Mouse (Mus musculus) ovary, postnatal 10 days (tissue): ENCODE measurements around the gene Acsf2.
A peak's percentile ranks its signal among the peaks of the same experiment; 100 is the strongest.
"Not testable (repeated sequence)": the region's sequence is repeated elsewhere in the genome, so short reads cannot be mapped to it uniquely, and the experiment has no call there.

Source experiments
- DNase-seq: peaks from one replicate; pipeline ENCODE4 v3.0.0; 2022; ENCODE audit warnings: low spot score

The Acsf2 gene

DNA sequence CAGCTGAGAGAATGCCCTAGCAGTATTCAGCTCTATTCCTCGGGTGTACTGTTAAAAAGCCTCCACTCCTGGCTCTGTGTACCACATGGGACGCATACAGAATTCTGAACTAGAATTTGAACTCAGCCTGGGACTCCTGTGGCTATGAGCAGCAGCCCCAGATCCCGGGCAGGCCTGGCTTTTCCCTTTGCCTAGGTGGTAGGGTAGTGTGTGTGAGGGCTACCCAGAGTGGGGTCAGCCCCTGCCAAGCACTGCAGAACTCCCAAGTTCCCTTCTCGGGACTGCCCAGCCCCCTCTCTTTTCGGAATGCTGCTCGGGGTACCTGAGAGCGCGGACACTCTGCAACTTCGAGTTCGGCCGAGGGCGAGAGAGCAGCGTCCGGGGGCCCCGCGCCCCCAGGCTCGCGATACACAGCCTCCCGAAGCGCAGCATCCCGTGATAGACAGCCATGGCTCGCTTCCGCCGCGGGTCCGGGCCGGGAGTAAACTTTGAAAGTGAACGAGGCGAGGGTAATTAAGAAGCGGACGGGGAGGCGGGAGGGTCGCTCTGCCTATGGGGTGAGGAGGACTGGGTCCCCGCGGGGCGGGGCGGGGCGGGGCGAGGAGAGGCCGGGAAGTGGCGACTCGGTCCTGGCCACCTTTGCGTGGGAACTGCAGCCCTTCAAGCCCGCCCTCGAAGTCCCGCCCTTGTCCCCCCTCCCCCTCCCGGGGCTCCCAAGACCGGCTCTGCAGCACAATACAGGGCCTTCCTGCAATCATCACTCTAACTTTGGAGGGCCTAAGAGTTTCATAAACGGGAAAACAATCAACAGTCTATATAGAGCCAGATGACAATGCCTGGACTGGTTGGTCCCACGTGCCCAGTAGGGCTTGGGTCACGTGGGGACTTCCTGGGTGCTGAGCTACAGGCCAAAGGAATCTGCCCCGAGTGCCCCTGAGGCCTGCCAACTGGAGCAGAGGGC is at the start of gene Acsf2:
TSS of gene Acsf2 (minus strand) at position 551 of the 961 bp plus-strand sequence.
- peak; percentile 60 for DNase-seq

GRCm38 (mm10) chr11:94651241-94651640 is 49.6 kb upstream of the Acsf2 start:
- not testable (repeated sequence) for DNase-seq

DNA sequence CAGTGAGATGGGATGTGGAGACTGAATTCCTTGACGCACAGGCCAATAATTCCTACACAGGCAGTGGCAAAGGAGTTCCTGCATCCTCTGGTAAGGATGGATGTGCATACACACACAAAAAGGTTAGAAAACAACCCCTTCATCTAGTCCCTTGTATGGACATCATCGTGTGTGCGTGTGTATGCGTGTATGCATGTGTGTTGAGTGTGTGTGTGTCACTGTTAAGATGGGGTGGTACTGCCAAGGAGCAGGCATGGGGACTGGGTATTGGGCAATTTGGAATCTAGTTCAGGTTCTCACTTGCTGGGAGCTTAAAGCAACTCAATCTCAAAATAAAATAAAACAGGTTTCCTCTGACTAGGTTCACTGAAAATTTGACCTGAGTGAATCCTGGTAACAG is 44.8 kb upstream of the Acsf2 start:
- DNase-seq: no peak

GRCm38 (mm10) chr11:94644461-94645219 is 43.0 kb upstream of the Acsf2 start:
- DNase-seq: no peak

DNA sequence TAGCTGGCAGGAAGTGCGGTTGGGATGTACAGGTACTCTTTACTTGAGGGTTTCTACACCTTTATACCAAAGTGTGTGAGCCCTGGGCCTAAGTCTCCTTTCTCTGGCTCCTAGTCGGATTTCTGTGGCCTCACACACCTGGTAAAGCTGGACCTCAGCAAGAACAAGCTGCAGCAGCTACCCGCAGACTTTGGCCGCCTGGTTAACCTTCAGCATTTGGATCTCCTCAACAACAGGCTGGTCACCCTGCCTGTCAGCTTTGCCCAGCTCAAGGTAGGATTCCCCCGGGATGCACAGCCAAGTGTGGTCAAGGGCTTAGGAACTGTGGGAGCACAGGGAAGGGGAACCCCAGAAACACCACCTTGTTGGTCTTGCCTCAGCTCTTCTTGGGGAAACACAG is 32.8 kb upstream of the Acsf2 start:
- DNase-seq: no peak

- DNase-seq: no peak
These were observed 31.3 kb upstream of the Acsf2 start for GRCm38 (mm10) chr11:94632988-94633387.

DNA sequence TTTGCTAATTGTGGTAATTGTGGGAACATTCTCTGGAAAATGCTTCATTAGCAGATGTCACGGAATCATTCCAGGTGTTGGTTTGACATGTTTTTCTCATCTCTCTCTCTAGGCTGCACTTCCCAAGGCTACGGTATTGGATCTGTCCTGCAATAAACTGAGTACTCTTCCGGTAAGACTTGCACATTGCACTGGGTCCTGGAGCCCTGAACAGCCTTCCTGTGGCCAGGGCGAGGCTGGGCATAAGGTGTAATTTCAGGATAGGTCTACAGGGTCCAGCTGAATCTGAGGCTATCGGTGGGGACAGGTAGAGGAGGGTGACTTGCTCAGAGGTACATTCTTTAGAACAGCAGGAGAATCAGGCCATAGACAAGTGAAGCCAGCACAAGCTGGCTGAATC is 30.3 kb upstream of the Acsf2 start:
- no peak for DNase-seq

DNA sequence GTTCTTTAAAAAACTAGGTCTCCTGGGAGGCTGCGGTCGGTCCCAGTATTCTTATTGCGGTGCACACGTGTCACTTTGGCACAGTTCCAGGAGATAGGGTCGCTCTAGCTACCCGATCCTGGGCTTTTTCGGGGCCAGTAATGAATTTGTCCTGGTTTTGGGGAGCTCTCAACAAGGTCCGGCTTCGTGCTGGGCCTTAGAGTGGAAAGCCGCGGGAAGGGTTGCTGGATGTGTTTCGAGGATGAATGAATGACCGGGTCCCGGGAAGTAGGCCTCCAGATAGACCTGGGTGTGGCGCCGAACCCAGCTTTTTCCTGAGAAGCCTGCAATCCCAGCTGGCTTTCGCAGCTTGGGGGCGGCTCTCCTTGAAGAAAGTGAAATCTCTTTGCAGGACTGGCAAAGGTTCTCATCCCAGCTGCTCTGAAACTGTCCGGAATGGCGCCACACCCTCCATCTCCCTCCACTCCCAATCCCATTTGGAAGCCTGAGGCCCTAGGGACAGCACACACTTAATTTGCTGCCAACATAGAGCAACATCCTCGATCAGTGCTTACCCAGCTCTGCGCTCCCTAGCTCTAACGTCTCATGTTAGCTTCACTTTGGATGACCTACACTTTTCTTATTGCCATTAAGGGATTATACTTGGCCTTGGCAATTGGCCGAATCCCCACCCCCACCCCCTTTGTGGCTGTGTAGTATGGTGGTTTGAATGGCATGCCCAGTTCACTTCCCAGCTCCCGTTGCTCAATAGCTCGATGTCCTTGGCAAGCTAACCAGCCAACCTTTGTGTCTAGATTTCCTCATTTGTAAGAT is 28.7 kb upstream of the Acsf2 start:
- peak; percentile 38 for DNase-seq

DNA sequence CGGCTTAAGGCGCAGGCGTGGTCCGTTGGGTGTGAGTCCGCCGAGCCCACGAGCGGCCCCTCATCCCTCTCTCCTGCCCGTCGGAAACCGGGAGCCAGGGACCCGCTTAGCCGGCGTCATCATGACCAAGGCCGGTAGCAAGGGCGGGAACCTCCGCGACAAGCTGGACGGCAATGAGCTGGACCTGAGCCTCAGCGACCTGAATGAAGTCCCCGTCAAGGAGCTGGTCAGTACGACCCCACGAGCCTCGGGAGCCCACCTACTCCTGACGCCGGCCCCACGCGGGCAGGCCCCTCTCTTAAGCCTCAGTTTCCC is 28.2 kb upstream of the Acsf2 start:
- DNase-seq: no peak

DNA sequence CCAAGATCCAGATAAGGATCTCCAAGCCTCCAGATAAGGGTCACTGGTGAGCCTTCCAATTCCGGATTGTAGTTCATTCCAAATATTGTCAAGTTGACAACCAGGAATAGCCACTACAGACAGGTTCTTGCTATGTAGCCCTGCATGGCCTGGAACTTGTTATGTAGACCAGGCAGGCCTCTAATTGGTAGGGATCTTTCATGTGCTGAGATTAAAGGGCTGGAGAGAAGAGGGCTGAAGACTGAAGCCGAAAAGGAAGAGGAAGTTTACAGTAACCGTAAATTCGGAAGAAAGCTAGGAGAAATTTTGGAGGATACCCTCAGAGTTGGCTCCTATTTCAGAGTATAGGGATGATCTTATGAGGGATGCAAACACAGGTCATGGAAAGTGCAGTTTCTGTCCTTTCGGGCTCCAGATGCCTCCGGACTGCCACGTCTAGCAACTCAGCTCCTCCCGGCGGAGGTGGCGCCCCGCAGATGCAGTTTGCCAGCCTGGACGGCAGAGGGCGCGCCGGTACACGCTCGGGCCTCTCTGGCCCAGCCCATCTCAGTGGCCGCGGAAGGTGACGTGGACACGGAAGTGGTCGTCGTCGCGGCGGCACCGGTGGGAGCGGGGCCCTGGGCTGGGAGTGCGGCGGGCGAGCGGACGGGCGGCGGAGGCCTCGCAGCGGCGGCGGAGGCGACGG is 27.7 kb upstream of the Acsf2 start, which contains the start of gene Lrrc59:
TSS of gene Lrrc59 (plus strand) at position 569 of the 685 bp plus-strand sequence.
- peak; percentile 96 for DNase-seq

GRCm38 (mm10) chr11:94622162-94622561 is 20.5 kb upstream of the Acsf2 start:
- DNase-seq: no peak

DNA sequence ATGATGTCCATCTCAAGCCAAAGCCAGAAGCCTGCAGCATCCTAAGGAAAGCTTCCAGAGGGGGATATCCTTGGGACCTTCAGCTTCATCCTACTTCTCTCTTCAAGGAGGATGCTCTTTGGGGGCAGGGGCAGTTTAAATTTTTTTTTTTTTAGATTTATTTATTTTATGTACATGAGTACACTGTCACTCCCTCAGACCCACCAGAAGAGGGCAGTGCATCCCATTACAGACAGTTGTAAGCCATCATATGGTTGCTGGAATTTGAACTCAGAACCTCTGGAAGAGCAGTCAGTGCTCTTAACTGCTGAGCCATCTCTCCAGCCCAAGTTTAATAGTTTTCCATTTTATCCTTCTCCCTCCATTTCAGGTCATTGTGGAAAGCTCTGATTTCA is 19.8 kb upstream of the Acsf2 start:
- DNase-seq: no peak

DNA sequence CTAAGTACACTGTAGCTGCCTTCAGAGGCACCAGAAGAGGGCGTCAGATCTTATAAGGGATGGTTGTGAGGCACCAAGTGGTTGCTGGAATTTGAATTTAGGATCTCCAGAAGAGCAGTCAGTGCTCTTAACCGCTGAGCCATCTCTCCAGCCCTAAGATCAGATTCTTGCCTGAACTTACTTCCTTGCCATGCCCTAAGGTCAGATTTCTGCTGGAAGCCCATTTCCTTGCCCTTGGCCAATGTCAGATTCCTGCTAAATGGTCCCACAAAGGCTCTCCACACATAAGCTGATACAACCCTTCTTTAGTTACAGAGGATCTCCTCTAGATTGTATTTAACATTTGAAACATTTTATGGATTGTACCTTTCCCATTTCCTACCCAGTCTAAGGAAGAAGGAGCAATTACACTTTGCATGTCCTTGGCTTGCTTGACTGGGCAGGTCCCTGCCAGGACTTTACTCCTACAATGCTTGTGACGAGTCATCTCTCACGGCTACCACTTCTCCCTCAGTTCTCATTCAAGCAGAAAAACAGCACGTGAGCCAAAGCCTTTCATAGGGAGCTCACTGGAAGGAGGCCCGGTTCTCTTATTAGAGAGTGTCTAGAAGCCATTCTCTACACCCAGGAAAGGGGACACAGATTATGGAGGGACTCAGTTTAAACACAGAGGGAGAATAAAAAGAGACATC is 19.2 kb upstream of the Acsf2 start:
- no peak for DNase-seq

- no peak for DNase-seq
These were observed 16.0 kb upstream of the Acsf2 start for GRCm38 (mm10) chr11:94617646-94618045.

- DNase-seq: no peak
These were observed 13.8 kb upstream of the Acsf2 start for GRCm38 (mm10) chr11:94615494-94615893.

DNA sequence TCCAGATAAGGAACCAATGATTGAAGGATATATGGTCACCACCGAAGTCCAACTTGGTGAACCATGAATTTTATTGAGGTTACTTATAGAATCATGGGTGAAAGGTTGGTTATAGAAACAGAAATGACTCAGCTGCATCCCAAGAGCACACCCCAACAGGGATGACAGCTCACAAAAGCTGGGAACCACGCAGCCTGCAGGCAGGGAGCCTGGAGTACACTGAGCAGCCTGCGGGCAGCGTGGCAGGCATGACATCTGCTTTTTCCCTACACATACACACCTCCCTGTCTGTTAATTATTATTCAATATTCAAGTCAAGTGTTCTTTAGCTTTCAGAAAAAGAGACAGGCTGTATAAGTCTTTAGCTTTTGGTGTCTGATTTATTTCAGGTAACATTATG is 12.9 kb upstream of the Acsf2 start:
- DNase-seq: no peak

DNA sequence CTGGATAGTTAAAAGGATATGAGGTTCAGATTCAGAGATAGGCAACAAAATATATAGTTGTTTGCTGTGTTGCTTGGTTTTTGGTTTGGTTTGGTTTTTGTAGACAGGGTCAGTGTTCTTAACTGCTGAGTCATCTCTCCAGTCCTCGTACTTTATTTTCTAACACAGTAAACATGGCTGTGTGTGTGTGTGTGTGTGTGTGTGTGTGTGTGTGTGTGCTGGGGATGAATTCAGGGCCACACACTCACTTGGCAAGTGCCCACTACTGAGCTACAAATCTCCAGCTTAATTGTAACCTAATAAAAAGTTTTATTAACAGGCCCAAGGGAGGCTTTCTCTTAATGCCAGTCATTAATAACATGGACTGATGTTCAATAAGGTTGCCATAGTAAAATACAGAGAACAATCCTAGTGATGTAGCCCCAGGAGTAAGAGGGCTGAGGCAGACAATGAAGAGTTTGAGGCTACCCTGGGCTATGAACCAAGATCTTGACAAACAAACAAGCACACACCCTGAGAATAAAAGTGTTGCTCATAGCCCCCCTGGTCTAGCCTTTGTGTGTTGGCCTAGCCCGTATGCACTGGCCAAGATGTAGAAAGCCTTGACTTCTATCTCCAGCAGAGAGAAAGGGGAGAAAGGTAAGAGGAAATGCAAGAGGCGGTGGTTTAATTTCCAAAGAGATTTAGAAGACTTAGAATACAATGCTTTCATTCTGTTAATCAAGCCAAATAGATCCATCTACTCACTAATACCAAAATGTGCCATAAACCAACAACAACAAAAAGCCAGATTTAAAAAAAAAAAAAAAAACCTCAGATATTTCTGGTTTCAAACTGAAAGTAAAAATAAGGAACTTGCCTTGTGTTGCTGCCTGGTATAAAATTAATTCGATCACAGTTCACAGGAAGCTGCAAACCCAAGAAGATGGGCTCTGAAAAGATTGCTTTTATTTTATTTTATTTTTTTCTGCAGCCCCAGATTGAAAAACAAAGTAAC is 9.4 kb upstream of the Acsf2 start:
- DNase-seq: no peak

DNA sequence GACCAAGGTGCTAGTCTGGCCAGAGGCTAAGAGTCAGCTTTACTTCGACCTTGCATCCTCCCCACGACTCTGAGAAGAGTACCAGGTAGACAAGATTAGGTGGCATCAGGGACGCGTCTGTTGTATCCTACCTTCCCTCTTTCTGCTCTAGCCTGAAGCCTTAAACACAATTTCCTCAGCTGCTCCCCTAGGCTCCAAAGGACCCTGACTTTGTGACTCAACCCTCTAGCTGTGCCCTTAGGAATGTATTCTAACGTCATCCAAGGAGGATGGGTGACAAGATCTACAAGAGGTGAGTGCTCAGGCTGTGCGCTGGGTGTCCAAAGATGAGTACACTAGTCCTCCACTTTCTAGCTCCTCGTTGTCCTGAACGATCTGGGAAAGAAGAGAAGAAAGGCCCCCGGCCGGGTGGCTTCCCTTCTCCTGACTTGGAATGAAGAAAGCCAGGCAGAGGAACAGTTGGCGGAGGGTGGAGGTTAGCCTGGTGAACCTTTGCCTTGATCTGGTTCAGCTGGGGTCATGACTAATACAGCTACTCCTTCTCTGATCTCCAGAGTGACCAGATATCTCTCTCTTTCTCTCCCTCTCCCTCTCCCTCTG is 785 bp upstream of the Acsf2 start:
- DNase-seq: no peak

DNA sequence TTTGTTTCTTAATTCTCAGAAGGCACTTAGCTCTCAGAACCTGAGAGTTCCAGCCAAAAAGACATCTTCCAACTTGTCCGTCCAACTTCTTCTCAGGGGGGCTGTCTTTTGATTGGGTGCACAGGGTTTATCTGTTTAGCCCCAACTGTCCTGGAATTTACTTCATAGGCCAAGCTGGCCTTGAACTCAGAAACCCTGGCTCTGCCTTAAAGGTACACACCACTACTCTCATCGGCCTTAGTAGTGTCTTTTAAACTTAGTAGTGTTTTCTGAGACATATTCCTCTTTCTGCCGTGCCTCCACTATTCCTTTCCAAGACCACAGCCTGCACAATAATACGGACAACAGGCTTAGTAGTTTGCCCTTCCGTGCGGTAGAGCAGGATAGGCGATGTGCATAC is 1.2 kb downstream of the Acsf2 start:
- DNase-seq: no peak
